Mouse (Mus musculus): ENCODE measurements around the gene 1700016D06Rik. TPM values are rescaled to one million over a fixed set of nuclear protein-coding genes. Genes with fewer than 3 reads are reported as not detected.

The 1700016D06Rik gene
- total RNA-seq, 2 experiments from 2014 or later, result not detected

DNA sequence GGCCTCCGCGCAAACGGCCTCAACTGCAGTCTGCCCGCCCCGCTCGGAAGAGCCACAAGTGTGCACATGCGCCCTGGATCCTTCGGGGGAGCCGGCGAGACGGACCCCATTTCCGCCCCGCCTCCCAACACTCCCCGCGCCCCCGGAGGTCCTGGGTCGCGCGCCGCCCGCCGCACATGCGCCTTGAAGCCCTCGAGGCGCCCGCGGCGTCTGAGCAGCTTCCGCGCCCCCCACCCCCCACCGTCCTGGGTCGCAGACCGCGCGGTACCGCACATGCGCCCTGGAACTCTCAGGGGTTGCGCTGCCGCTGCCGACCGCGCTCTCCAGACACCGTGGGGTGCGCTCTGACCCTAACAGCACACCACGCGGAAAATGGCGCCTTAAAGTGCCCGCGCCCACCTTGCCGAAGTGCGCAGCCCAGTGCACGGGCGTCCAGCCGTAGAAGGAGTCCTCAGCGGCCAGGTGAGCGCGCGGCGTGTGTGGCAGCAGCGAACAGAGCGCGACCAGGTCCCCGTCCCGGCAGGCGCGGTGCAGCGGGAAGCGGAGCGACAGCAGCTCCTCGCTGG is 65.8 kb downstream of the 1700016D06Rik start:
- DNase-seq, result peak; percentile 88

DNA sequence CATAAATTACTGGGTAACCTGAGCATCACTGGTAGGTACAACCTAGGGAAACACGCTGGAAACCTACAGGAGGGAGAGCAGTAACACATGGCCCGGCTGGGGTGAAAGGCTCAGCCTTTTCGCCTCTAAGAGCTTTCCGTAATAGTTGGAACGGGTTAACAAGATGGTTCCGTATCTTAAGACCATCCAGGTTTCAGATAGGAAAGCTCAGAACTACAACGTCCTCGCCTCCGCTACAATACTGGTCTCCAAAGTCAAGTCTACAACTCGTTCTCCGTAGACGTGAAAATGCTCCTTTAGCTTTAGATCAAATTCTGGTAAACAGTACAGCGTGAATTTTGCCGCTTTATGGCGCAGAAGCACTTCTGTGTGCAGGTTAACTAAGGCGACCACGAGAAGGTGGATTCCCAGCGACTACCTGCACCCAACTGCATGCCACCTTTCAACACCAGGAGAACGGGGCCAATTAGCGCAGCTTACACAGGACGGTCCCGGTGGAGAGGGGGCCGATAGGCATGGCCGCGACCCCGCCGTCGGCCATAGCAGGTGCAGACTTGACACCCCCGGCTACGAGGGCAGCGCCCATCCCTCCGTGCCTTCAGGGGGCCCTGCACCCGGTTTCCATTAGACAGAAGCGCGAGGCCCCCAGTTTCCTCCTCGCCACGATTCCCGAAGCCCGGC is 66.4 kb downstream of the 1700016D06Rik start:
- DNase-seq, result no peak

DNA sequence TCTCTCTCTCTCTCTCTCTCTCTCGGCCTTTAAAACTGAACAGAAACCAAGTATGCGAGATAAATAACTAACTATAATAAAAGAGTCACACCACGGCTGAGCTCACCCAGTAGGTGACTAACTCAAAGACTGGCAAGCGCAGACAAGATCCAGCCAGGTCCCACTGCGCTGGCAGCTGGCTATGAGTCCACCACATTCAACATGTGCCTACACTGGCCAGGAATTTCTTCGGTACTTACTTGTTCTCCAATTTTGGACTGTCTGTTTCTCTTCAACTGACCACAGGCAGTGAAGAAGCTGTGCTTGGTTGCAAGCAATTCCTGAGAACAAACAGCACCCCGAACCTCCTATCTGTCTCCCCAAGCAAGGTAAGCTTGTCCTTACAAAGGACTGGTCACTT is 67.4 kb downstream of the 1700016D06Rik start:
- DNase-seq, result no peak

DNA sequence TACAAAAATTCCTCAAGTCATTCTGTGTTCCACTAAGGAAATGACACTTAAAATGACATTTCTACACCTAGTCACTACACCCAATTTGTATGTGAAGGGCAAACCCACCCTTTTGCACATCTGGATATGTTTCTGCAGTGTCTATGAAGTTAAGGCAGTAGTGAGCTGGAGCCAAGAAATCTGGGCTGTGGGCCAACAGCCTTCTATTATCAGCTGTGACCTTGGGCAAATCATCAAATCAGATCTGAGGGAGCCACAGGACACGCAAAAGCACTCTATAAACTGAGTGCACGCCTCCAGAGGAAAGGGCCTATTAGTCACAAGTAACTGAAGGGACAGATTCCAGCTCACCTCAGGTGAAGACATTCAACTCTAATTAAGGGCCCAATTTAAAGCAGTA is 68.5 kb downstream of the 1700016D06Rik start:
- peak; percentile 32 for DNase-seq

DNA sequence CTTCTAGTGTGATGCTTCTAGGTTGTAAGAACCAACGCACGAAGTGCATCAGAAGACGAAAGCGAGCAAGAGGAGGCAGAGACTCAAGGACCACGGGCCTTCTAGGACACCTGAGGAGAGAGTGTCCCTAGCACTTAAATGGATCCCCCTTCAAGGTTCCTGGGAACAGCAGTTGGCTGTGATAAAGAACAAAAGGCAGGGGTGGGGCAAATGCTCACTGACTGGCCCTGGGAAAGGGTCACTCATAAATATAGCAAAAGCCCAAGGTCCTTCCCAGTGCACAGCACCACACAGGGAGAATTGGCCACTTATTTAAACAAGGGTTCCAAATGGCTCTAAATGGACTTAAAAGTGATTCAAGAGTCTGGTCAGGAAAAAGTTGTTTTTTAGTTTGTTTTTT is 71.7 kb downstream of the 1700016D06Rik start:
- no peak for DNase-seq

DNA sequence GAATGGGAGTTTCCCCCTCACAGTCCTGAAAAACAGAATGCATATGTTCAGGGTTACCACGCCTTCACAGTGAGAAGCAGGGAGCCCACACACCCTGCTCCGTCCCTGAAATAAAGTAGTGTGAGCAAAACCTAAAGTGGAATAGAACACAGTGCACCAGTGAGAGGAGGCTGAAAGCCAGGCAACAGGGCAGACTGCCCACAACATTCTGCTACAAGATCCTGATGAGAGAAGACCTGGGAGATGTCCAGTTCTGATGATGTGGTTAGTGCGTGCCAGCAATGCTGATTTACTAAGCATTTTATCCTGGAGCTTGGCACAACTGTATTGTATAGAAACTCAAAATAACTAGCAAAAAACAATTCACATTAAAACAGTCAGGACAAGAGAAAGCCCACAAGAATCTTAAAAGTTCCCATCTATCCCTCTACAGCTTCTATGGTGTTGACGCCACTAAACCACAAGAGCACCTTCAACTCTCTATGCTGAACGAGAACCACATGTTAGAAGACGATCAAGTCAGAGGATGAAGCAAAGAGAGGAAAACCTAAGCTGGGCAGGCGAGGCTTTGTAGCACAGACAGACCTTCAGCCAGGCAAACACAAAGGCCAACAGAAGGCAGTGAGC is 72.2 kb downstream of the 1700016D06Rik start:
- DNase-seq, result peak; percentile 57

DNA sequence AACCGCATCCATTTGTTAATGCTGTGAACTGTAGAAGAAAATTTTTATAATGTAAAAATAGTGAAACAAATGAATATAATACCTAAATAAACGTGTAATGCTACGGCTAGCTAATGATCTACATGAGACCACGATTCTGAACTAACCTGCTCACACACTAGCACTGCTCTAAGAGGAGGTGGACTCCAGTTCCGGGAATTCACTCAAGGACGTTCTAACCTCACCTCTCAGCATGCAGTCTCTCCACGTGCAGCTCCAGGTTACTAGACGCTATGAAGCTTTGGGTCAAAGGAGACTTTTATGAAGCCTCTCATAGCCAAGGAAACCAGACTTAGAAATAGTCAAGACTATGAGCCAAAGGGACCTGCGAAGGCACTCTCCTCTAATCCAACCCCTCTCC is 73.1 kb downstream of the 1700016D06Rik start:
- no peak for DNase-seq

DNA sequence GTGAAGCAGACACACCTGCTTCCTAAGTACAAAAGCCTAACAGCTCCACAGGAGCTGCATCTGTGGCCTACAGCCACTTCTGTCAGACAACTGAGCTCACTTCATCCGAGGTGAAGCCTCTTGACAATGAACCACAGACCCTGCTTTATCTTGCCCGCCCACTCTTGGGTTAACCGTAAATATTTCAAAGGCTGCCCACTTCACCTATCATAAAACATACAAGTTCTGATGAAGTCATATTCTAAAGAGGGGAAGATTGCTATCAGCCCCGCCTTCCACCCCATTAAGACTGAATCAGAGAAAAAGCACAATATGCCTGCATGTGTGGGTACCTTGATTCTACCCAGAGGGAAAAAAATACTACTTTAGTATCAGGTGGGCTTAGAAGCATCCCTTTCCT is 75.8 kb downstream of the 1700016D06Rik start:
- DNase-seq, result no peak

DNA sequence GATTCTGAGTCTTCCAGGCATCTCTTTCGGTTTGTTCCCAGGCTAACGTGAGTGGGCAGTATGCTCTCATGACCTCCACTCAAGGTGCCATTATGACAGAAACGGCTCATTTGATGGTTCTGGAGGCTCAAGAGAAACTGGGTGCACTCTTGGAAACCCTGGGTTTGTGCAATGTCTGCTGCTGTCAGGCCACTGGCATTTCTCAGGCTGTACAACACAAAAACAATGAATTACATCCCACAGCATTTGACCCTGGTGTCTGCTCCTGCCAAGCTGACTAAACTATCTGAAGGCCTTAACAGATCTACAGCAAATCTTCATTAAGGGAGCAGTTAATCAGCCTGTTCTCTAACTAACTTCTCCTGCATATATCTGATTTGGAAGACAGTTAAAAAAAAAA is 81.8 kb downstream of the 1700016D06Rik start:
- no peak for DNase-seq

DNA sequence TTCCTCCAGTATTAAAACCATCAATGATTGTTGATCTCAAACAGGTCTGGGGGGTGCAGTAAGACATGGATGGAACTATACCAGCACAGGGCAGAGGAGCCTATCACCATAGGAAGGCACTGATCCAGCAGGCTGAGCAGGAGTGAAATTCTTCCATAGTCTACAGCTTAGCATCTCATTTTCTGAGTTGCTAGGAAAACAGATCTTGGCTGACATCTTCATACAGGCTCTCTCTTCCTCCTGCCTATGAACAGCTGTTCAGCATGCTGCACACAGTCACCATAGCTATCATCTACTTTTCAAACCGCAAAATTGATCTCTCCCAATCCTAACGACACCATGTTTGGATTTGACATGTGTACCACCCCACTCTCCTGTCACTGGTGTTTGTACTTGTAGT is 82.8 kb downstream of the 1700016D06Rik start:
- DNase-seq, result no peak

DNA sequence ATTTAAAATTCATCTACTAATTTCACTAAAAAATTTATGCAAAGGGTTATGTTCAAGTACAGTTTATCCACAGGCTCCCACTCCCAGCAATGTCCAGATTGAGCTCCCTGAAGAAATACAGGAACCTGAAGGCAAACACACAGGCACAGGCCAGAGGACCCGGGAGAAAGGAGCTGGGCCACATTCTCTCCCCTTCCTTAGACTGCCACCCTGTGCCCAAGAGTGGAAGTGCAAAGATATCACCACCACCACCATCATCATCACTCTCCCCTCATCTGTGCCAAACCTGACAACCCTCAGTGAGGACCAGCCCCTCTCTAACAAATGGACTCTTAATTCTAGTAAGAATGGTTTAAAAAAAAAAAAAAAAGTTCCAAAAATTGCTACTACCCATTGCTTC is 84.6 kb downstream of the 1700016D06Rik start:
- DNase-seq, result no peak

DNA sequence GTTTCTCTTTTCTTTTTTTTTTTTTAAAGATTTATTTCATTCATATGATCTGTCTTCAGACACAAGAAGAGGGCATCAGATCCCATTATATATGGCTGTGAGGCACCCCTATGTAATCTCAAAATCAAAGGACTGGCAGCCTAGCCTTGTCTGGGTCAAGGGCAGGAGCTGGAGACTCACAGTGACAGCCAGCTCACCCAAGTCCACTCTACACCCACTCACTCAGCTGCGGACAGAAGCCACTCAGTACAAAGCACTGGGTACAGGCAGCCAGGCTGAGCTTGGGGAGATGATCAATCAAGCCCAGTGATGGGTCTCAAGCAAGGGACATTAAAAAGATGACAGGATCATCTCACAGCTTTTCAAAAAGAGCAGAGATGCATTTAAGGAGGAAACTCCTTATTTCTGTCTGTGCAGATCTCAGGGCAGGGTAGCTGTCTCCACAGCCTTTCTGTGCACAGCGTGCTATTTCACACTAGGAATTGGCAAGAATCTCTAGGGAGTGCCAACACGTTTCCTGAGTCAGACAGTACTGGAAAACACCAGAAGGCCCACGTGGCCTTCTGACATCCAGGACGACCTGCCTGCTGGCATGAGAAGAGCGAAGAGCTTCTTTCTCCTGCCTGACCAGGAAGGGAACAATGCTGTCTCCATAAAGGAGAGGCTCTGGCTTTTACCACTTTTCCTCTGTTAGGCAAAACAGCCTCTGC is 86.6 kb downstream of the 1700016D06Rik start:
- DNase-seq, result no peak

DNA sequence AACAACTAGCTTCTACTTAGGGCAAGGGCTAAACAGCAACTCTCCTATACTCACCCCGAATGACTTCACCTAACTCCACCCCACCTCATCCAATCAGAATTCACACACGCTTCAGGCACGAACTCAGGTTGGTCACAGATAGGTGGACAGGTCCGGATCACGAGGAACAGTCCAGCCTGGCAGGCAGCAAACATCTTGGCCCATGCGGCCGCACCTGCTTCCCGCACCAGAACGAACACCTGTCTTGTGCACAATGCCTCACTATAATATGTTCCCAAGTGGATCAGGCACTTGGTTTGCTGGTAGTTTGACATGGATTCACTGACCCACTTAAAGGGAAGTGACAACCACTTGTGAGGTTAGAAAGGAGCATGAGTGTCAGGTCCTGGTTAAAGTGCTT is 92.0 kb downstream of the 1700016D06Rik start:
- no peak for DNase-seq

Small RNAs within 50 kb of the gene (microRNA-seq; reads per million reads assigned to microRNA genes)
- gene Mir7238 (ENCODE audit: borderline replicate concordance in 2 of 2), result 0.26 to 0.74 reads per million in 2 experiments

Other genes starting within 250 kb of the 1700016D06Rik start
- gene Rab20, start 222.4 kb downstream of the 1700016D06Rik start, total RNA-seq (2021), result under 1 TPM; 0.51 to 0.90 TPM
- gene Naxd, start 203.6 kb downstream of the 1700016D06Rik start, total RNA-seq (2021), result 10 to 100 TPM; 26.3 to 28.9 TPM
- 10 to 100 TPM; 14.7 to 15.0 TPM for gene Cars2, start 150.3 kb downstream of the 1700016D06Rik start, total RNA-seq (2021)
- 10 to 100 TPM; 16.7 to 16.9 TPM for gene Ing1, start 145.5 kb downstream of the 1700016D06Rik start, total RNA-seq (2021)
- 10 to 100 TPM; 18.0 to 19.9 TPM for gene Ankrd10, start 65.3 kb downstream of the 1700016D06Rik start, total RNA-seq (2021)
- gene Arhgef7, start 26.7 kb upstream of the 1700016D06Rik start, total RNA-seq (2021), result 10 to 100 TPM; 56.0 to 61.4 TPM
- not detected for gene Tex29, start 139.4 kb upstream of the 1700016D06Rik start, total RNA-seq (2021)

Measured in gastrocnemius, postnatal 25 days (tissue).